Comparison of ENCODE assay signal across 13 mouse cellular contexts in the genomic region with DNA sequence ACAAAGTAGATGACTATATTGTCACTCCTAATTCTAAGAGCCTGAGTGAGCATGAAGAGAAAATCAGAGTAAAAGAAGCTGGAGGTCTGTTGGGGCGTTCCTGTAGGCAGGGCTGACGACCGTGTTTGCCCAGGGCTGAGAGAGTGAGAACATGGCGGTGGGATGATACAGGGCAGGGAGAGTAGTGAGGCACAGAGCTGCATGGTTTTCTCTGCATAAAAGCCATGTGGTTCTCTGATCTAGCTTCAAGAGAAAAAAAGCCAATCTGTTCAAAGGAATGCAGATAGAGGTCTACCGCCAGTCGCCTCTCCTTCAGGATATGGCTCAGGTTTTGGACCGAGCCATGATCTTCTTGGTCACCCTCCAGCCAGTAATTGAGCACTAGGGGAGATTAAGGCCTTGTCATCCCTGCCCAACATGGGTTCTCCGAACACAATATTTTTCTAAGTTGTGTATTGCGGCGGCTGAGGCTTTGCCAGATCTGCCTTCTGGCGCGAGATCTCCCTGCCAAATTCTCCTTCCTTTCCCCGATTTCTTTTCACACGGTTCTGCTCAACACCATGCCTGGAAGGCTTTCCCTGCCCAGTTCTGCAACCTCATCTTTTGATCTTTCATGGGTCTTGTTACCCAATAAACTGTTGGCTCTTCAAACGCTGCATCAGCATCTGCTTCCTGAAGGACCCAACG. TPM values are rescaled to one million over a fixed set of nuclear protein-coding genes. Genes with fewer than 3 reads are reported as not detected.
DNase-seq lines count a peak whose midpoint lies in the region; ATAC-seq and TF ChIP-seq lines count a peak whose summit lies in the region.
"Had no signal": no experiment of that assay in that cellular context is flagged by ENCODE, and none has a peak within 500 bp of the region (broad histone marks: within the 10 kb centered on the region; RNA-seq: fewer than 3 reads in every experiment).

No protein-coding gene starts in this region.

- no peaks in the 10 kb centered on the region for H3K36me3 ChIP-seq in forebrain, embryonic 15.5 days
- H3K36me3 ChIP-seq in forebrain, embryonic 12.5 days (replicated peaks), result no peaks in the 10 kb centered on the region
- H3K36me3 ChIP-seq in midbrain, postnatal 0 days (ENCODE audit: insufficient read depth, low read length), result no peaks in the 10 kb centered on the region
- H3K36me3 ChIP-seq: embryonic facial prominence, embryonic 15.5 days had no signal

- H3K27me3 ChIP-seq in forebrain, embryonic 15.5 days, result no peaks in the 10 kb centered on the region
- no peaks in the 10 kb centered on the region for H3K27me3 ChIP-seq in forebrain, embryonic 12.5 days
- H3K27me3 ChIP-seq in midbrain, postnatal 0 days (ENCODE audit: insufficient read depth, low read length), result no peaks in the 10 kb centered on the region
- H3K27me3 ChIP-seq: embryonic facial prominence, embryonic 15.5 days; megakaryocyte, embryonic 14.5 days; Patski had no signal

- H3K9me3 ChIP-seq in forebrain, embryonic 15.5 days, result no peaks in the 10 kb centered on the region
- H3K9me3 ChIP-seq in forebrain, embryonic 12.5 days, result no peaks in the 10 kb centered on the region
- no peaks in the 10 kb centered on the region for H3K9me3 ChIP-seq in midbrain, postnatal 0 days (ENCODE audit: low read length)
- H3K9me3 ChIP-seq: embryonic facial prominence, embryonic 15.5 days; megakaryocyte, embryonic 14.5 days had no signal

- no peak for TF ChIP-seq CTCF in midbrain, postnatal 0 days (IDR thresholded peaks at IDR 0.05)
- TF ChIP-seq CTCF in gastrocnemius, adult 2 months (IDR thresholded peaks at IDR 0.05), result no peak

- DNase-seq in cerebellum, postnatal 14 days, result peak; percentile 80 to 91
- DNase-seq in layer of hippocampus, adult 9-11 months, result peak; percentile 64
- DNase-seq in midbrain, postnatal 0 days (ENCODE audit: low spot score), result peak; percentile 14
- DNase-seq in thymus, postnatal 0 days (ENCODE audit: low spot score), result no peak
- DNase-seq in gastrocnemius, adult 2 months, result no peak
- DNase-seq in c-Kit-positive CD71-positive TER-119-positive erythroid progenitor cells, embryonic 14.5 days (ENCODE audit: low spot score), result no peak
- DNase-seq: liver had no signal

- H3K4me3 ChIP-seq in forebrain, embryonic 15.5 days, result no peak overlapping the region
- no peak overlapping the region for H3K4me3 ChIP-seq in forebrain, embryonic 12.5 days (replicated peaks)
- H3K4me3 ChIP-seq in midbrain, postnatal 0 days (ENCODE audit: low read depth, low read length), result no peak overlapping the region
- no peak overlapping the region for H3K4me3 ChIP-seq in gastrocnemius, adult 2 months
- H3K4me3 ChIP-seq: embryonic facial prominence, embryonic 15.5 days; megakaryocyte, embryonic 14.5 days had no signal

- no peak overlapping the region for H3K4me2 ChIP-seq in forebrain, embryonic 15.5 days (replicated peaks)
- no peak overlapping the region for H3K4me2 ChIP-seq in forebrain, embryonic 12.5 days
- H3K4me2 ChIP-seq in midbrain, postnatal 0 days (ENCODE audit: low read depth, low read length, poor library complexity, severe bottlenecking), result no peak overlapping the region
- H3K4me2 ChIP-seq: embryonic facial prominence, embryonic 15.5 days; heart, embryonic 11.5 days had no signal

- H3K9ac ChIP-seq in forebrain, embryonic 15.5 days (replicated peaks), result no peak overlapping the region
- no peak overlapping the region for H3K9ac ChIP-seq in forebrain, embryonic 12.5 days
- H3K9ac ChIP-seq in midbrain, postnatal 0 days (replicated peaks; ENCODE audit: low read length, poor library complexity, severe bottlenecking), result no peak overlapping the region
- H3K9ac ChIP-seq: embryonic facial prominence, embryonic 15.5 days had no signal

- intact Hi-C loops in gastrocnemius, adult 2 months (cut with DNase I), result no loop called here

- WGBS in forebrain, embryonic 15.5 days, result 79% methylated on average over 16 of the region's 16 CpGs
- 92% methylated on average over 16 of the region's 16 CpGs for WGBS in forebrain, embryonic 12.5 days
- 82% methylated on average over 16 of the region's 16 CpGs for WGBS in midbrain, postnatal 0 days

- H3K27ac ChIP-seq in forebrain, embryonic 15.5 days (replicated peaks), result peak overlapping the region; percentile 70
- no peak overlapping the region for H3K27ac ChIP-seq in forebrain, embryonic 12.5 days
- no peak overlapping the region for H3K27ac ChIP-seq in midbrain, postnatal 0 days (ENCODE audit: low read depth, low read length)
- no peak overlapping the region for H3K27ac ChIP-seq in gastrocnemius, adult 2 months
- H3K27ac ChIP-seq: embryonic facial prominence, embryonic 15.5 days had no signal

- peak; percentile 73 for ATAC-seq in forebrain, embryonic 15.5 days (replicated peaks)
- ATAC-seq in forebrain, embryonic 12.5 days (ENCODE audit: low FRiP score), result no peak
- ATAC-seq in midbrain, postnatal 0 days (ENCODE audit: low FRiP score), result no peak
- ATAC-seq: Patski had no signal

- H3K4me1 ChIP-seq in forebrain, embryonic 15.5 days, result no peaks in the 10 kb centered on the region; the same call in 1 of the 2 replicates
- H3K4me1 ChIP-seq in forebrain, embryonic 12.5 days, result no peaks in the 10 kb centered on the region
- no peaks in the 10 kb centered on the region for H3K4me1 ChIP-seq in midbrain, postnatal 0 days (ENCODE audit: insufficient read depth, low read length)
- H3K4me1 ChIP-seq: embryonic facial prominence, embryonic 15.5 days had no signal

RNA-seq across cellular contexts. Expression of a gene that starts 44.9 kb away (rescaled TPM):
- 29.7 and 35.5 TPM in 2 replicates for polyA plus RNA-seq in forebrain, embryonic 15.5 days (2015; fragmentation: Nextera tagmentation; extraction: Ambion mirVana)
- 55.5 and 61.9 TPM in 2 replicates for polyA plus RNA-seq in forebrain, embryonic 12.5 days (2016; fragmentation: Nextera tagmentation; extraction: Ambion mirVana)
- 35.6 and 68.9 TPM in 2 replicates for total RNA-seq in midbrain, postnatal 0 days (2014; rRNA removed)
- polyA plus RNA-seq in midbrain, postnatal 0 days (2015; fragmentation: Nextera tagmentation; extraction: Ambion mirVana), result 49.7 and 50.9 TPM in 2 replicates
- 57.3 and 59.5 TPM in 2 replicates for polyA plus RNA-seq in thymus, postnatal 0 days (2015; fragmentation: Nextera tagmentation; extraction: Ambion mirVana)
- total RNA-seq in gastrocnemius, adult 2 months (2021), result 10 to 100 TPM; 14.6 to 15.6 TPM

RNA-seq across cellular contexts. Expression of a gene that starts 53.2 kb away (rescaled TPM):
- polyA plus RNA-seq in forebrain, embryonic 15.5 days (2015; fragmentation: Nextera tagmentation; extraction: Ambion mirVana), result 20.6 and 25.2 TPM in 2 replicates
- 37.2 and 44.5 TPM in 2 replicates for polyA plus RNA-seq in forebrain, embryonic 12.5 days (2016; fragmentation: Nextera tagmentation; extraction: Ambion mirVana)
- 125 and 129 TPM in 2 replicates for total RNA-seq in midbrain, postnatal 0 days (2014; rRNA removed)
- 63.1 and 76.9 TPM in 2 replicates for polyA plus RNA-seq in midbrain, postnatal 0 days (2015; fragmentation: Nextera tagmentation; extraction: Ambion mirVana)
- polyA plus RNA-seq in thymus, postnatal 0 days (2015; fragmentation: Nextera tagmentation; extraction: Ambion mirVana), result not detected in 2 replicates
- not detected for total RNA-seq in gastrocnemius, adult 2 months (2021)

Comparison
In these comparisons a context has a peak if more than half of its experiments do, and no peak if none do; other contexts are left out.
1. DNase-seq: peak in cerebellum, postnatal 14 days (2 of 2), layer of hippocampus, adult 9-11 months (single experiment) and midbrain, postnatal 0 days (single experiment); none in thymus, postnatal 0 days (single experiment), gastrocnemius, adult 2 months (single experiment) and c-Kit-positive CD71-positive TER-119-positive erythroid progenitor cells, embryonic 14.5 days (single experiment).
2. RNA of a gene that starts 53.2 kb away (polyA plus RNA-seq): 63.1 to 76.9 TPM in midbrain, postnatal 0 days, 37.2 to 44.5 TPM in forebrain, embryonic 12.5 days and 20.6 to 25.2 TPM in forebrain, embryonic 15.5 days; not detected in thymus, postnatal 0 days; every median in the first group is over 10 times any median in the second.